Mouse (Mus musculus): Measurements from ENCODE around the gene Slc17a7. TPM values are rescaled to one million over a fixed set of nuclear protein-coding genes. Genes with fewer than 3 reads are reported as not detected.

The Slc17a7 gene
- polyA plus RNA-seq, 1 experiment from 2014 or later: 0.56 TPM

DNA sequence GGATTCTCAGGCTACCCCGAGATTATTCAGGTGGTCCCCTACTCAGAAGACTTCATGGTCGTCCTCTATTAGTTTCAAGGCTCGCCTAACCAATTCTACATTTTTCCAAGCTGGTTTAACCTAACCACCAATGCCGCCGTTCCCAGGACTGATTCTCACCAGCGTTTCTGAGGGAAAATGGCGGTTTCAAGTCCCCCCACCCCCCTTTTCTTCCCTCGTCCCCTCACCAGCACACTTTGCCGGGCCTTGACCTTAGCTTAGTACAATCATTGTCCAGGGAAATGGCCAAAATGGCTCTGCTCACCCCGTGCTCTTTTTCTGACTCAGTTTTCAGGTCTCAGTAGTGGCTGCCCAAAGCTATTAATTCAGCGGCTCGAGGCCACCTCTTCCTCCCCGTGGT is 11.6 kb downstream of the Slc17a7 start:
- ATAC-seq (no peak), DNase-seq (ENCODE audit: low spot score) (no peak)
- no peak overlapping the region for H3K27ac ChIP-seq (ENCODE audit: low read length)
- H3K4me1 ChIP-seq (ENCODE audit: insufficient read depth, low read depth, low read length): no peaks in the 10 kb centered on the region
- H3K27me3 ChIP-seq (replicated peaks; ENCODE audit: insufficient read depth, low read length): peaks cover 55% of the 10 kb centered on the region
- TF ChIP-seq CTCF (IDR thresholded peaks at IDR 0.05) (no peak), EP300 (IDR thresholded peaks at IDR 0.05) (no peak)
- no peaks in the 10 kb centered on the region for H3K36me3 ChIP-seq (ENCODE audit: insufficient read depth, low read length)
- H3K4me3 ChIP-seq (ENCODE audit: low read depth, low read length): no peak overlapping the region
- no peak overlapping the region for H3K4me2 ChIP-seq (replicated peaks; ENCODE audit: low read depth, low read length)
- H3K9ac ChIP-seq (replicated peaks; ENCODE audit: low read depth): no peak overlapping the region
- WGBS: 4% methylated on average over 13 of the region's 13 CpGs
- H3K9me3 ChIP-seq (ENCODE audit: low read length): no peaks in the 10 kb centered on the region; the same call in 1 of the 2 replicates

DNA sequence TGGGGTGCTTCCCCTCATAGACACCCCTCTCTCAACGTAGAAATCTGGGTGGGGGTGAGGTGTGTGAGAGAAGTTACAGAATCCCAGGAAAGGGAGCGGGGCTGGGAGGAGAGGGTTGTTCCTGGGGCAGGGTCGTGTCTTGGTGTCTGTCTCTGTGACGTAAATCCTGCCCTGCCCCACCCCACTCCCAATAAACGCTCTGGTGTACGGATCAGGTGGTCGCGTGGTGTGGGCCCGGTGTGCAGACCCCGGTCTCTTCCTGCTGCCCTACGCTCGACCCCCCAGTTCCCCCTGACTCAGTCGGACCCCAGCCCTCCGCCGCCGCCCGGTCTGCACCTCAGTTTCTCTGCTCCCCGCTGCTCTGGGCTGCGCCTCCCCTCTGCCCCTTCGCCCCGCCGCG is 12.2 kb downstream of the Slc17a7 start:
- Histone ChIP-seq H3K4me3 (ENCODE audit: low read depth, low read length) (0 out of 2 replicates have a peak overlapping the region, but pooled peaks have one; percentile 2), H3K36me3 (ENCODE audit: insufficient read depth, low read length) (no peaks in the 10 kb centered on the region), H3K9me3 (ENCODE audit: low read length) (no peaks in the 10 kb centered on the region), H3K4me2 (replicated peaks; ENCODE audit: low read depth, low read length) (no peak overlapping the region), H3K4me1 (ENCODE audit: insufficient read depth, low read depth, low read length) (no peaks in the 10 kb centered on the region), H3K27ac (ENCODE audit: low read length) (no peak overlapping the region), H3K27me3 (replicated peaks; ENCODE audit: insufficient read depth, low read length) (peaks cover 58% of the 10 kb centered on the region), H3K9ac (replicated peaks; ENCODE audit: low read depth) (no peak overlapping the region)
- no peak for ATAC-seq
- TF ChIP-seq EP300 (IDR thresholded peaks at IDR 0.05): no peak
- DNase-seq (ENCODE audit: low spot score): no peak
- WGBS: 5% methylated on average over 22 of the region's 23 CpGs

DNA sequence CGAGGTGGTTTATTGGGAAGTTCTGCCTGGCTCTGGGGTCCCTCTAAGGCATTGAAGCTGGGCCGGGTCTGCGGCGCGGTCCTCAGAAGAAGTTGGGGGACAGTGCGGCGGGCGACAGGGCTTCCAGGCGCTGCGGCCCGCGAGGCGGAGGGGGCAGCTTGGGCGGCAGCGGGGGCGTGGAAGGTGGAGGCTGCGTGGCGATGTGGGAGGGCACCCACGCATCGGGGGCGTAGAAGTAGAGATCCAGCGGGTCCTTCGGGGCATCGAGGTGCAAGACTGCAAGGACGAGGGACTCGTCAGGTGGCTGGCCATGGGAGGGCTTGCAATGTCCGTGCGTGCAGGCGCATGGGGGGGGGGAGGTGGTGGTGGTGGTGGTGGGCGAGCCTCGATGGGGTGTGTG is 12.6 kb downstream of the Slc17a7 start:
- peaks cover 63% of the 10 kb centered on the region for H3K27me3 ChIP-seq (replicated peaks; ENCODE audit: insufficient read depth, low read length)
- H3K9me3 ChIP-seq (ENCODE audit: low read length): no peaks in the 10 kb centered on the region
- H3K4me2 ChIP-seq (replicated peaks; ENCODE audit: low read depth, low read length): no peak overlapping the region
- WGBS: 3% methylated on average over 27 of the region's 31 CpGs
- no peak overlapping the region for H3K9ac ChIP-seq (replicated peaks; ENCODE audit: low read depth)
- 0 out of 2 replicates have a peak overlapping the region, but pooled peaks have one; percentile 2 for H3K4me3 ChIP-seq (ENCODE audit: low read depth, low read length)
- no peak for DNase-seq (ENCODE audit: low spot score)
- ATAC-seq: no peak
- TF ChIP-seq EP300 (IDR thresholded peaks at IDR 0.05): no peak
- no peak overlapping the region for H3K27ac ChIP-seq (ENCODE audit: low read length)
- no peaks in the 10 kb centered on the region for H3K4me1 ChIP-seq (ENCODE audit: insufficient read depth, low read depth, low read length)
- no peaks in the 10 kb centered on the region for H3K36me3 ChIP-seq (ENCODE audit: insufficient read depth, low read length)

DNA sequence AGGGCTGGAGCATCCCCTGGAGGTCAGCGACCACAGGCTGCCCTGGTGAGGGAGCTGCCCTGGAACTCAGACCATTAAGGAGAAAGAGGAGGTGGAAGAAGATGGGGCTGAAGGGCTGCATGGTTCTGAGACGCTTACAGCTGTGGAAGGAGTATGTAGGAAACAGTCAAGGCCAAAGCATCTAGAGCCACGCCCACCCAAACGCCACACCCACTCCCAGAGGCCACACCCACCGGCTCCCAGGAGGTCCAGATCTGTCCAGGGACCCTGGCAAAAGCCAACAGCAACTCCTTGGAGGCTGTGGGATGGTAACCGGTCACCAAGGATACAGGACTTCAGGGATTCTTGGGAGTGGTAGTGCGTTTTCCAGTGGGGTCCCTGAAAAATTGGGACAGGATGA is 14.8 kb downstream of the Slc17a7 start:
- Histone ChIP-seq H3K4me1 (ENCODE audit: insufficient read depth, low read depth, low read length) (peaks cover 4% of the 10 kb centered on the region; the same call in 1 of the 2 replicates), H3K36me3 (ENCODE audit: insufficient read depth, low read length) (no peaks in the 10 kb centered on the region), H3K9me3 (ENCODE audit: low read length) (no peaks in the 10 kb centered on the region), H3K4me3 (ENCODE audit: low read depth, low read length) (no peak overlapping the region), H3K27ac (ENCODE audit: low read length) (no peak overlapping the region), H3K27me3 (replicated peaks; ENCODE audit: insufficient read depth, low read length) (peaks cover 82% of the 10 kb centered on the region), H3K9ac (replicated peaks; ENCODE audit: low read depth) (no peak overlapping the region), H3K4me2 (replicated peaks; ENCODE audit: low read depth, low read length) (no peak overlapping the region)
- TF ChIP-seq CTCF (IDR thresholded peaks at IDR 0.05) (no peak), EP300 (IDR thresholded peaks at IDR 0.05) (no peak)
- DNase-seq (ENCODE audit: low spot score): no peak
- no peak for ATAC-seq
- WGBS: 22% methylated on average over 7 of the region's 7 CpGs

DNA sequence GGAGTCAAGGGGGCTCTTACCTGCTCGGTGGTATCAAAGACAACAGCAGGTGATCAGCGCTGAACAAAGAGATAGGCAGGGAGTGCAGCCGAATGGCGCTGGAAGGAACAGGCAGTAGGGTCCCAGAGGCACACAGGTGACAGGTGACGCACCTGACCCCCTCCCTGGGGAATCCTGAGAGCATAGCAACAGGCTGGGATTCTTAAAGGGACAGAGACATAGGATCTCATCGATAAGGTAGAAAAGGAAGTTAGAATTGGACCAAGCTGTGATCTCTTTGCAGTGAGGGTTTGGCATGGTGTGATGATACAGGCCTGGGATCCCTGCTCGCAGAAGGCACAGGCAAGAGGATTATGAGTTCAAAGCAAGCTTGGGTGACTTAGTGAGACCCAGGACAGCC is 15.7 kb downstream of the Slc17a7 start, which contains the start of gene Gfy:
Gfy (minus strand) TSS at position 101 of the 400 bp plus-strand sequence.
- Histone ChIP-seq H3K27me3 (replicated peaks; ENCODE audit: insufficient read depth, low read length) (peaks cover 86% of the 10 kb centered on the region), H3K9ac (replicated peaks; ENCODE audit: low read depth) (no peak within 1 kb of the TSS), H3K27ac (ENCODE audit: low read length) (no peak within 1 kb of the TSS), H3K4me3 (ENCODE audit: low read depth, low read length) (no peak within 1 kb of the TSS), H3K9me3 (ENCODE audit: low read length) (no peaks in the 10 kb centered on the region), H3K4me1 (ENCODE audit: insufficient read depth, low read depth, low read length) (peaks cover 4% of the 10 kb centered on the region; the same call in 1 of the 2 replicates), H3K36me3 (ENCODE audit: insufficient read depth, low read length) (no peaks in the 10 kb centered on the region), H3K4me2 (replicated peaks; ENCODE audit: low read depth, low read length) (no peak within 1 kb of the TSS)
- no peak for DNase-seq (ENCODE audit: low spot score)
- ATAC-seq: no peak
- TF ChIP-seq EP300 (IDR thresholded peaks at IDR 0.05) (no peak), CTCF (IDR thresholded peaks at IDR 0.05) (no peak)
- WGBS: 17% methylated on average over 7 of the region's 7 CpGs

DNA sequence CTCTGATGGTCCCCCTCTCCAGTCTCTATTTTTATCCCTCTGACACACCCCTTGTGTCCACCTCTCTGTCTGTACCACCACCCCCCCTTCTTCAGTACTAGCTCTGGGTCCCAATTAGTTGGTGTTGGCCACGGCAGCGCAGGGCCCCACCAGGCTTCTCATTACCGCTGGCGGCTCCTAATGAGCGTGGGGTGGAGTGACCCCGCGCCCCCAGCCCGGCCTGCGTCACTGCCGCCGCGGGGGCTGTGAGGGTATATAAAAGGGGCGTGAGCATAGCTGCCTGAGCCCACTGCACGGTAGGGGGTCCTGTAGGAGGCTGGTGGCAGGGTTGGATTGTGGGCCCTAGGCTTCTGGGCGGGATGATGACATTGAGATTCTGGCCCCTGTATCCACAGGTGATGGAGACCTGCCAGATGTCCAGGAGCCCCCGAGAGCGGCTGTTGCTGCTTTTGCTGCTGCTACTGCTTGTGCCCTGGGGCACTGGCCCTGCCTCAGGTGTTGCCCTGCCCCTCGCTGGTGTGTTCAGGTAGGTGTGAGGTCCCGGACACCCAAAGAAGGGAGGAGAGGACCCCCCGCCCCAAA is 17.2 kb downstream of the Slc17a7 start, which contains the start of gene Pth2:
Pth2 (plus strand) TSS at position 100 of the 582 bp plus-strand sequence.
- no peaks in the 10 kb centered on the region for H3K36me3 ChIP-seq (ENCODE audit: insufficient read depth, low read length)
- no peak within 1 kb of the TSS for H3K4me3 ChIP-seq (ENCODE audit: low read depth, low read length)
- no peak within 1 kb of the TSS for H3K27ac ChIP-seq (ENCODE audit: low read length)
- H3K9ac ChIP-seq (replicated peaks; ENCODE audit: low read depth): no peak within 1 kb of the TSS
- 0 out of 2 replicates have a peak within 1 kb of the TSS, but pooled peaks have one; percentile 54 for H3K4me2 ChIP-seq (replicated peaks; ENCODE audit: low read depth, low read length)
- no peak for ATAC-seq
- WGBS: 23% methylated on average over 17 of the region's 20 CpGs
- H3K27me3 ChIP-seq (replicated peaks; ENCODE audit: insufficient read depth, low read length): peaks cover 78% of the 10 kb centered on the region
- no peaks in the 10 kb centered on the region for H3K9me3 ChIP-seq (ENCODE audit: low read length)
- no peak for DNase-seq (ENCODE audit: low spot score)
- peaks cover 4% of the 10 kb centered on the region; the same call in 1 of the 2 replicates for H3K4me1 ChIP-seq (ENCODE audit: insufficient read depth, low read depth, low read length)
- TF ChIP-seq EP300 (IDR thresholded peaks at IDR 0.05): no peak
- no peak for TF ChIP-seq CTCF (IDR thresholded peaks at IDR 0.05)
